Mouse (Mus musculus): ENCODE measurements around the gene Lenep.
"Not testable (repeated sequence)": the region's sequence is repeated elsewhere in the genome, so short reads cannot be mapped to it uniquely, and the experiment has no call there.

Gene Lenep

GRCm38 (mm10) chr3:89402693-89403092, at the start of gene Lenep:
Gene Lenep, minus strand, starts transcription at chr3:89402793.
- DNase-seq, result no peak

- peak; percentile 60 for DNase-seq
Measured at GRCm38 (mm10) chr3:89451916-89452315, 49.3 kb upstream of the Lenep start.

GRCm38 (mm10) chr3:89449541-89449940, 46.9 kb upstream of the Lenep start:
- peak; percentile 78 for DNase-seq

GRCm38 (mm10) chr3:89448720-89449537, 46.3 kb upstream of the Lenep start:
- no peak for DNase-seq

GRCm38 (mm10) chr3:89440691-89441090, 38.1 kb upstream of the Lenep start:
- no peak for DNase-seq

- DNase-seq, result peak; percentile 34
Measured at GRCm38 (mm10) chr3:89437269-89437668, 34.7 kb upstream of the Lenep start.

- peak; percentile 66 for DNase-seq
Measured at GRCm38 (mm10) chr3:89436176-89437113, 33.9 kb upstream of the Lenep start, which contains the start of gene Pbxip1. Gene Pbxip1, plus strand, starts transcription at chr3:89436706.

GRCm38 (mm10) chr3:89435041-89435440, 32.4 kb upstream of the Lenep start:
- DNase-seq, result no peak

GRCm38 (mm10) chr3:89434532-89434931, 31.9 kb upstream of the Lenep start:
- DNase-seq, result no peak

- no peak for DNase-seq
Measured at GRCm38 (mm10) chr3:89432606-89433005, 30.0 kb upstream of the Lenep start.

- peak; percentile 90 for DNase-seq
Measured at GRCm38 (mm10) chr3:89430171-89431159, 27.9 kb upstream of the Lenep start, which contains the start of gene Pygo2. Gene Pygo2, plus strand, starts transcription at chr3:89430214.

- not testable (repeated sequence) for DNase-seq
Measured at GRCm38 (mm10) chr3:89429021-89429420, 26.4 kb upstream of the Lenep start.

- DNase-seq, result no peak
Measured at GRCm38 (mm10) chr3:89425876-89426275, 23.3 kb upstream of the Lenep start.

- no peak for DNase-seq
Measured at GRCm38 (mm10) chr3:89425141-89425525, 22.5 kb upstream of the Lenep start.

GRCm38 (mm10) chr3:89424416-89425140, 22.0 kb upstream of the Lenep start:
- DNase-seq, result no peak

- no peak for DNase-seq
Measured at GRCm38 (mm10) chr3:89422556-89423205, 20.1 kb upstream of the Lenep start.

GRCm38 (mm10) chr3:89421810-89422473, 19.3 kb upstream of the Lenep start:
- no peak for DNase-seq

- no peak for DNase-seq
Measured at GRCm38 (mm10) chr3:89421002-89421774, 18.6 kb upstream of the Lenep start.

GRCm38 (mm10) chr3:89420421-89420820, 17.8 kb upstream of the Lenep start:
- no peak for DNase-seq

- no peak for DNase-seq
Measured at GRCm38 (mm10) chr3:89419981-89420380, 17.4 kb upstream of the Lenep start.
